Mouse (Mus musculus) lung, postnatal 36 days (tissue): ENCODE measurements at regions not wholly inside any gene's neighbourhood (a gene's known extent, or its start where the extent isn't known, plus 50 kb on each side); places are given as distances from the start of the nearest gene placed in this dataset.

Experiments
- DNase-seq: peaks from one replicate; pipeline ENCODE4 v3.0.0; 2022; ENCODE audit warnings: mixed read lengths

GRCm38 (mm10) chr19:60684417-60684816 is 71.4 kb upstream of the Nanos1 start:
- DNase-seq: no peak

- no peak for DNase-seq
Observed at GRCm38 (mm10) chr19:60682283-60682682, 73.5 kb upstream of the Nanos1 start.

GRCm38 (mm10) chr19:60681481-60681880 is 74.3 kb upstream of the Nanos1 start:
- DNase-seq: no peak

GRCm38 (mm10) chr19:60678236-60678635 is 77.6 kb upstream of the Nanos1 start:
- no peak for DNase-seq

GRCm38 (mm10) chr19:60674953-60675472 is 80.8 kb upstream of the Nanos1 start:
- DNase-seq: no peak

GRCm38 (mm10) chr19:60670781-60671180 is 85.0 kb upstream of the Nanos1 start:
- DNase-seq: no peak

GRCm38 (mm10) chr19:60665842-60666241 is 85.0 kb upstream of the Cacul1 start:
- peak; percentile 43 for DNase-seq

GRCm38 (mm10) chr19:60651102-60651695 is 70.4 kb upstream of the Cacul1 start:
- no peak for DNase-seq

GRCm38 (mm10) chr19:60640065-60640464 is 59.2 kb upstream of the Cacul1 start:
- no peak for DNase-seq
